Mouse (Mus musculus): ENCODE data around the gene Arrdc5. TPM values are rescaled to one million over a fixed set of nuclear protein-coding genes. Genes with fewer than 3 reads are reported as not detected.

Gene Arrdc5
- polyA plus RNA-seq, 1 experiment = 0.12 TPM

DNA sequence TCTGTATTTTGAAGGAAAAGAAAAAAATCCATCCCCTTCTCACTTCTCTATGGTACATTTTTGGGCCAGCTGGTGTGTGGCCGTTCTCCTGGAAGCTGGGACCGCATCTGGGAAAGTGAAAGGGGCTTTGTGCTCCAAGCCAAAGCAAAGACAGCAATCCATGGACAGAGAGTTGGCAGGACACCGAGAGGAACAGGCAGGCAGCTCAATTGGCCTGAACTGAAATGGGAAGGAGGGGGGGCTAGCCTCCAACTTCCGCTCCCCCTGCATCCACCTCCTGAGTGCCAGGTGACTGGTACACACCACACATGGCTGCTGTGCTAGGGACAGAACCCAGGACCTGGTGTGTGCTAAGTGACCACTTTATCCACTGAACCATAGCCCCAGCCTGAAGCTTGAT lies 17.3 kb downstream of the Arrdc5 start:
- TF ChIP-seq CTCF (IDR thresholded peaks at IDR 0.05; ENCODE audit: extremely low read depth, insufficient read depth, insufficient read length, insufficient replicate concordance) (no peak), POLR2A (IDR thresholded peaks at IDR 0.05; ENCODE audit: low read depth, low read length) (no peak)
- peaks cover 12% of the 10 kb centered on the region for H3K36me3 ChIP-seq (ENCODE audit: control insufficient read depth, insufficient read depth, low read length)
- H3K27ac ChIP-seq (ENCODE audit: insufficient read depth, low read length) = no peak overlapping the region
- no peak for DNase-seq (ENCODE audit: low read depth in 1 of 2, low spot score in 2 of 2)
- 85% methylated on average over 4 of the region's 4 CpGs for WGBS
- no peak overlapping the region for H3K4me3 ChIP-seq (ENCODE audit: extremely low read depth, insufficient read depth, insufficient read length)
- no peaks in the 10 kb centered on the region for H3K27me3 ChIP-seq (ENCODE audit: control insufficient read depth, insufficient read depth, low read length)
- no peaks in the 10 kb centered on the region for H3K4me1 ChIP-seq (ENCODE audit: control insufficient read depth, insufficient read depth, insufficient read length)

DNA sequence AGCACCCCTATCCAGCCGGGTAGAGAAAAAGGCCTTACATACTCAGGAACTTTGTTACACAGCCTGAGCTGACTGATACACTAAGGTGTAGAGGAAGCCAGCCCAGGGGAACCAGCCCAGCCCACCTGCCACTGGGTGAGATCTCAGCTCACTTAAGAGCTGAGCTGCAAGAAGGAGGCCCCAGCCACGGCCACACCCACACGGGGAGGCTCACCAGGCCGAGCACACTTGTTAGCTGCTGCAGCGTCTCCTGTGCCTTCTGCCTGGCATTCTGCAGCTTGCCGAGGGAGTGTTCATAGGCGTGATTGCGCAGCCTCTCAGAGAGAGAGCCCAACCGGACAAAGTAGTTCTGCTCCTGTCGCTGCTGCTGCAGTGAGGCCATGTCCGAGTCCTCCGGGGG lies 18.9 kb downstream of the Arrdc5 start:
- Histone ChIP-seq H3K4me3 (ENCODE audit: extremely low read depth, insufficient read depth, insufficient read length) (no peak overlapping the region), H3K27me3 (ENCODE audit: control insufficient read depth, insufficient read depth, low read length) (no peaks in the 10 kb centered on the region), H3K36me3 (ENCODE audit: control insufficient read depth, insufficient read depth, low read length) (peaks cover 11% of the 10 kb centered on the region), H3K4me1 (ENCODE audit: control insufficient read depth, insufficient read depth, insufficient read length) (peaks cover under 1% of the 10 kb centered on the region; the same call in 1 of the 2 replicates), H3K27ac (ENCODE audit: insufficient read depth, low read length) (no peak overlapping the region)
- DNase-seq (ENCODE audit: low read depth in 1 of 2, low spot score in 2 of 2) = no peak
- whole genome bisulfite sequencing = 90% methylated on average over 12 of the region's 12 CpGs
- TF ChIP-seq POLR2A (IDR thresholded peaks at IDR 0.05; ENCODE audit: low read depth, low read length) (no peak), CTCF (IDR thresholded peaks at IDR 0.05; ENCODE audit: extremely low read depth, insufficient read depth, insufficient read length, insufficient replicate concordance) (no peak)

DNA sequence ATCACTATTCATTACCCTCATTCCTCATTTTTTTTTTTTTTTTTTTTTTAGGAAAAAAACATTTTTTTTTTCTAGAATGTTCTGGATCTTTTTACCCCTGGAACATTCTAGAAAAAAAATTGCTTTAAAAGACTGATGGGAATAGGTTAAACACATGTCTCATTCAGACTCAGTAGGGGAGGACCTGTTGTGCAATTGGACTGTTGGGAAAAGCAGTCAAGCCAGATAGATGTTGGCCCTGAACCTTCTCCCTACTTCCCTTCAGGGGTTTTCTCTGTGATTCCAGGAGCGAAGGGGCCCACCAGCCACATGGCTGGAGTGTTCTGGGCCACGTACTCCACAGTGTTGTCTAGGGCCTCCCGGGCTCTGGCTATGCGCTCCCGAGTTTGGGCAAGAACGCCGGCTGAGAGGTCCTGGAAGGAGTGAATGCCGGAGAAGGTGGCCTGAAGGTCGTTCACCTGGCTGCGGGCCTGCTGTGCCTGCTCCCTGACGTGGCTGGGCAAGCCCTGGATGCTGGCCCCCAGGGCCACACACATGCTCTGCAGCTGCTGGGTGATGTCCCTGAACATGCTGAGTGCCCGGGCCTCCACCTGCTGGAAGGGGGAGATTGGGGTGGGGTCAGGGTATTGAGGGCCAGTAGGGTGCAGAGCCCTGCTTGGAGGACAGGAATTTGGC lies 20.5 kb downstream of the Arrdc5 start:
- H3K36me3 ChIP-seq (ENCODE audit: control insufficient read depth, insufficient read depth, low read length) = peaks cover 6% of the 10 kb centered on the region; the same call in 1 of the 2 replicates
- TF ChIP-seq CTCF (IDR thresholded peaks at IDR 0.05; ENCODE audit: extremely low read depth, insufficient read depth, insufficient read length, insufficient replicate concordance) (no peak), POLR2A (IDR thresholded peaks at IDR 0.05; ENCODE audit: low read depth, low read length) (no peak)
- DNase-seq (ENCODE audit: low read depth in 1 of 2, low spot score in 2 of 2) = no peak

DNA sequence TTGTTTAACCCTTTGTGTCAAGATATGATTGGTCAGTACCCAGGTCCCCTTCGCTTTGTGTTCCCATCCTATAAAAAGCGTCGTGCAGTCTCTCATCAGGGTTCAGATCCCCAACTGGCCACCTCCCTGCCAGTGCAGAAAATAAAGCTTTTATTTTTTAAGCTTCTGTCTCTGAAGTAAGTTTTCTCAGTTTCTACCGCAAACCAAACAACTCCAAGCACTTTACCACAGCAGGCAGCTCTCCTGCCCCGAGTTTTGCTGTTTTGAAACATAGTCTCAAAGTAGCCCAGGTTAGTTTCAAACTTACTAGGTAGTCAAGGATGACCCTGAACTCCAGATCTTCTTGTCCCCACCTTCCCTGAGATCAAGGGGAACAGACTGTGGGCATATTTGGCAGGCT lies 21.7 kb downstream of the Arrdc5 start:
- H3K27me3 ChIP-seq (ENCODE audit: control insufficient read depth, insufficient read depth, low read length) = no peaks in the 10 kb centered on the region
- DNase-seq (ENCODE audit: low read depth in 1 of 2, low spot score in 2 of 2) = no peak
- H3K4me3 ChIP-seq (ENCODE audit: extremely low read depth, insufficient read depth, insufficient read length) = no peak overlapping the region
- TF ChIP-seq POLR2A (IDR thresholded peaks at IDR 0.05; ENCODE audit: low read depth, low read length) (no peak), CTCF (IDR thresholded peaks at IDR 0.05; ENCODE audit: extremely low read depth, insufficient read depth, insufficient read length, insufficient replicate concordance) (no peak)
- 93% methylated on average over 5 of the region's 5 CpGs for WGBS
- H3K27ac ChIP-seq (ENCODE audit: insufficient read depth, low read length) = no peak overlapping the region
- peaks cover 7% of the 10 kb centered on the region; the same call in 1 of the 2 replicates for H3K36me3 ChIP-seq (ENCODE audit: control insufficient read depth, insufficient read depth, low read length)
- H3K4me1 ChIP-seq (ENCODE audit: control insufficient read depth, insufficient read depth, insufficient read length) = peaks cover 6% of the 10 kb centered on the region; the same call in 1 of the 2 replicates

More for the DNA sequence above, 20.5 kb downstream of the Arrdc5 start:
- H3K27ac ChIP-seq (ENCODE audit: insufficient read depth, low read length) = no peak overlapping the region
- no peak overlapping the region for H3K4me3 ChIP-seq (ENCODE audit: extremely low read depth, insufficient read depth, insufficient read length)
- WGBS = 95% methylated on average over 12 of the region's 12 CpGs
- peaks cover 3% of the 10 kb centered on the region; the same call in 1 of the 2 replicates for H3K4me1 ChIP-seq (ENCODE audit: control insufficient read depth, insufficient read depth, insufficient read length)
- no peaks in the 10 kb centered on the region for H3K27me3 ChIP-seq (ENCODE audit: control insufficient read depth, insufficient read depth, low read length)

DNA sequence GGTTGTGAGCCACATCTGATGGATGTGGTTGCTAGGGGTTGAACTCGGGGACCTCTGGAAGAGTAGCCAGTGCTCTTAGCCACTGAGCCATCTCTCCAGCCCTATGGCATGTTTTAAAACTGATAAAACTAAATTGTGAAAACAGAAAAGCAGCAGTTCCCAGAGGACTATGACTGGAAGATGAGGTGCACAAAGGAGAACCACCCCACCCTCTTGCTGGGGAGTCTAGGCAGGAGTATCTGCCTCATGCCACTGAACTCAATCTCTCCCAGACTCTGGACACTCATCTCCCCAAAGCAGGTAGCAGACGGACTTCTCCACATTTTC lies 22.6 kb downstream of the Arrdc5 start:
- peaks cover 9% of the 10 kb centered on the region; the same call in 1 of the 2 replicates for H3K36me3 ChIP-seq (ENCODE audit: control insufficient read depth, insufficient read depth, low read length)
- WGBS = 48% methylated on average over 2 of the region's 2 CpGs
- H3K4me1 ChIP-seq (ENCODE audit: control insufficient read depth, insufficient read depth, insufficient read length) = peaks cover 6% of the 10 kb centered on the region; the same call in 1 of the 2 replicates
- H3K27ac ChIP-seq (ENCODE audit: insufficient read depth, low read length) = no peak overlapping the region
- TF ChIP-seq POLR2A (IDR thresholded peaks at IDR 0.05; ENCODE audit: low read depth, low read length) (no peak), CTCF (IDR thresholded peaks at IDR 0.05; ENCODE audit: extremely low read depth, insufficient read depth, insufficient read length, insufficient replicate concordance) (no peak)
- DNase-seq (ENCODE audit: low read depth in 1 of 2, low spot score in 2 of 2) = peak in 1 of 2 experiments; percentile 2
- no peaks in the 10 kb centered on the region for H3K27me3 ChIP-seq (ENCODE audit: control insufficient read depth, insufficient read depth, low read length)
- no peak overlapping the region for H3K4me3 ChIP-seq (ENCODE audit: extremely low read depth, insufficient read depth, insufficient read length)

DNA sequence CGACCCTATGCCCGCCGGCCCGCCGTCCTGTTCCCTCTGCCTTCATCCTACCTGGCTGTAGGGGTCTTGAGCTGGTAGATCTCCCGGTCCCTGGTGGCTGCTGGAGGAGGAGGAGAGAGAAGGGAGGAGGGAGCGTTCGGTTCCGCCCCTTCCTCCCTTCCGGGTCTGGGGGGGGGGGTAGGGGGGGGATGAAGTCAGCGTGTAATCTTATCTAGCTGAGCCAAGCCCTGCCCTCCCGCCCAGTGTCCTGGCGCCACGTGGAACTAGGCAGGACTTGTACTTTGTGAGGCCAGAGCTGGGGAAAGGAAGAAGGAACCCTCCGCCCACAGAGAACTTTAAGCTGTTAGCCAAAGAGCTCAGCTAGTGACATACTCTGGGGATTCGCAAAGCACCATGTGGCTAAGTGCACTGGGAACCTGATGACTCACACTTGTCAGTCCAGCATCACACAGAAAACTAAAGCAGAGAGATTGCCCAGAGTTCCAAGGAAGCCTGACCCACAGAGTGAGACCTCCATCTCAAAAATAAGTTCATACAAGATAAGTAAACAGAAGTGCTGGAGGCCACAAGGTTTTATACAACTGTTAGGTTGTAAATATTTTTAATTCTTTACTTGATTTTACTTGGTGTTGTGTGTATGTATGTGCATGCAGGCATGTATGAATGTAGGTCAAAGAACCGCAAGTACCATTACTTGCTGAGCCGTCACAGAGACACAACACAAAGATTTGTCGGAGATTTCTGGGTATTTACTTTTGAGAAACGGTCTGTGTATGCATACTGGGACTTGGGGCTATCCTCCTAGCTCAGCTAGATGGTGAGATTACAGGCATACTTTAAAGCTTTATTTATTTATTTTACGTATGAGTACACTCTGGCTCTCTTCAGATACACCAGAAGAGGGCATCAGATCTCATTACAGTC lies 23.2 kb downstream of the Arrdc5 start, which contains the start of gene Ticam1:
Gene Ticam1 (minus strand): TSS at position 144 of the 924 bp plus-strand sequence.
- peak within 1 kb of the TSS; percentile 68 for H3K4me3 ChIP-seq (ENCODE audit: extremely low read depth, insufficient read depth, insufficient read length)
- no peaks in the 10 kb centered on the region for H3K27me3 ChIP-seq (ENCODE audit: control insufficient read depth, insufficient read depth, low read length)
- H3K27ac ChIP-seq (ENCODE audit: insufficient read depth, low read length) = peak within 1 kb of the TSS; percentile 62
- H3K36me3 ChIP-seq (ENCODE audit: control insufficient read depth, insufficient read depth, low read length) = peaks cover 9% of the 10 kb centered on the region; the same call in 1 of the 2 replicates
- TF ChIP-seq POLR2A (IDR thresholded peaks at IDR 0.05; ENCODE audit: low read depth, low read length) (no peak), CTCF (IDR thresholded peaks at IDR 0.05; ENCODE audit: extremely low read depth, insufficient read depth, insufficient read length, insufficient replicate concordance) (no peak)
- peaks cover 6% of the 10 kb centered on the region; the same call in 1 of the 2 replicates for H3K4me1 ChIP-seq (ENCODE audit: control insufficient read depth, insufficient read depth, insufficient read length)
- peak; percentile 79 to 83 for DNase-seq (ENCODE audit: low read depth in 1 of 2, low spot score in 2 of 2)
- whole genome bisulfite sequencing = 3% methylated on average over 17 of the region's 21 CpGs

Data from spleen, adult 2 months (tissue).